Mouse (Mus musculus): Measurements from ENCODE around the gene Wnt9b.

Gene Wnt9b

GRCm38 (mm10) chr11:103683667-103684334 lies 65.8 kb downstream of the Wnt9b start:
- DNase-seq (ENCODE audit: low spot score in 2 of 2) = no peak
